Mouse (Mus musculus) frontal cortex, postnatal 14 days (tissue): ENCODE results near the gene Sphk2.
"Not testable (repeated sequence)": the region's sequence is repeated elsewhere in the genome, so short reads cannot be mapped to it uniquely, and the experiment has no call there.

ENCODE experiments used
- DNase-seq, 2 experiments: peaks; one replicate each; pipeline ENCODE4 v3.0.0; 2022; ENCODE audit warnings: low spot score in 2 of 2

The Sphk2 gene

DNA sequence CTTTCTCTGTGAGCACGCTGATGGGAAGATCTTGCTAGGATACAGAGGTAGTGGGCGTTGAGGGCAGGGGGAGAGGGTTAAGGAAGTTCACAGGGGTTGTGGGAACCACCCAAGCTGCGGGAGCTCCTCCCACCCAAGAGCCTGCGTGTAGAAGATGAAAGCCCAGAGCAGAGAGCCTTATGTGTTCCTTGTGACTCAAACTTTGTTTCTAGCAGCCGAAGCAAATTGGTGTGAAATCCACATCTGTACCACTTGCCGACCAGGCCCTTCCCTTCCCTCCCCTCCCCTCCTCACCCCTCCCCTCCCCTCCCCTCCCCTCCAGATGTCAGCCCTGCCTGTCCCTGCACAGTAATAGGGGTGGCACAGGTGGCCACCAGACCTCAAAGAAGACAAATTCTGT lies 22.7 kb downstream of the Sphk2 start:
- DNase-seq, result no peak

GRCm38 (mm10) chr7:45693921-45694591 lies 23.7 kb downstream of the Sphk2 start, which contains the start of gene Sec1:
Gene Sec1, minus strand, starts transcription at chr7:45694402.
- DNase-seq, result no peak

DNA sequence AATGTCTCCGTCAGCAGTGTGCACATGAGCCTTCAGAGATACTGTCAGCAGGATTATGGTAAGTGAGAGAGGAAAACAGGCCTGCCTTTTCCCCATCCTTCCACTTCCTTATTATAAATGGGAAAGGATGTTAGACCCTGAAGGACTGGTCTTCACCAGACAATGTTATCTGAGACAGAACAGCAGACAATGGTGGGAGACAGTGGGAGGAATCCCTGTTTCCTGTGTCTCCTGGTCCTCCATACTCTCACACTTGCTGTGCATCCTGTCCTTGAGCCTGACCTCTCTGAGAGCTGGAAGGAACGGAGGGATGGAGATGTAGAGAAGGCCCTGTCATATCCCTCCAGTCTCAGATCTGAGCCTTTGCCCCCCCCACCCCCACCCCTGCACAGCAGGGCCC lies 25.4 kb downstream of the Sphk2 start:
- DNase-seq, result no peak

- DNase-seq, result no peak
These were observed 28.0 kb downstream of the Sphk2 start for GRCm38 (mm10) chr7:45689800-45690199.

- DNase-seq, result no peak
These were observed 28.7 kb downstream of the Sphk2 start for GRCm38 (mm10) chr7:45689099-45689498.

DNA sequence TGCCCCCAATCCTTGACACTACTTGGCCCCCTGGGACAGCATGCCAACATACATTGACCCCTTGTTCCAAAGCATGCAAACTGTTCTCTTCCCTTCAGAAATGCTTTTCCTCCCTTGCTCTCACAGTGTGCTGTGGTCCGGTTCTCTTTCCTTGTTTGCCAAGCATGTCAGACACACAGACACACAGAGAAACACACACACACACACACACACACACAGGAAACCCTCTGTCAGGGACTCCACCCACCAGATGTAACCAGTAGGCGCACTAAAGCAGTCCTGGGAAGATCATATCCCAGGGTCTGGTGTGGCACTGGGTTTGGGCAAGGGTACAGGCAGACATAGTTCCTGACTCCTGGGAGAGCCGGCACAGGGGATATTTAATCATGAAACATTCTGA lies 31.0 kb downstream of the Sphk2 start:
- no peak for DNase-seq

GRCm38 (mm10) chr7:45685811-45686210 lies 32.0 kb downstream of the Sphk2 start:
- no peak for DNase-seq

GRCm38 (mm10) chr7:45683396-45684050 lies 34.3 kb downstream of the Sphk2 start, which contains the start of gene Ntn5:
Gene Ntn5, plus strand, starts transcription at chr7:45684022.
- no peak for DNase-seq

DNA sequence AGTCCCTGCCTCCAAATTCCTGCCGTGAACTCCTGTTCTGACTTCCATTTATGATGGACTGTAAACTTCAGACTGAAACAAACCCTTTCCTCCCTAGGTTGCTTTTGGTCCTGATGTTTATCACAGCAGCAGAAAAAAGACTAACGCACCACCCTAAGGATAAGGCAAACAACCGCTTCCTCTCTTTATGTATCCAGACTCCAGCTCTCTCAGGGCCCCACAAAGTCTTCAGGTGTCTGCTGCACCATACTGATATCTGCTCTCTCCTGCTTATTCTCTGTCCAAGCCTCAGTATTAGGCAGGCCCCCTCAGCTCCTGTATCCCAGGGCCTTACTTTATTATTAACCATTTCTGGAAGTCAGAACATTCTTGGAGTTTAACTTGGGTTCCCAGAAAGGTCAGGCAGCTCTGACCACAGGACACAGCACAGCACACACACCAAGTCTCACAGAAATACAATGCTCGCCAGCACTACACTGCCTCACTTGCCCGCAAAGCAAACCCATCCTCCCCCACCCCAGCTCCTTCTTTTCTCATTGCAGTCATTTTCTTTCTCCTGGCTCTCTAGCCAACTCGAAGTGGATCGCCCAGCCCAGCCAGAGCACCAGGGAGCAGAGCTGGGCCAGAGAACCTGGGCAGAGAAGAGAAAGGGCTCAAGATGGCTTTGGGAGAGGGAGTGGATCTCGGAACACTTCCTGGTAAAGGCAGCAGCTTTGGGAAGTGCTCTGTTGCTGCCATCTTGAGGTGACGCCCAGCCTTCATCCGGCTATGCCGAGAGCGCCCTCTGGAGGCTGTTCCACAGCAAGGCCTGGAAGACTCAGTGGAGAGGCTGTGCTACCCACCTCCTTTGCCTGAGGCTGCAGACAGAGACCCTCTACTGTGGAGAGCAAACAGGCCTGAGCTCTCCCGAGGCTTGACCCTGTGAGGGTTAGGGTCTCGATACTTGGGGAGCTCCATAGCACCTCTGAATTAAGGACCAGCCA lies 35.4 kb downstream of the Sphk2 start:
- peak; percentile 68 to 76 for DNase-seq

DNA sequence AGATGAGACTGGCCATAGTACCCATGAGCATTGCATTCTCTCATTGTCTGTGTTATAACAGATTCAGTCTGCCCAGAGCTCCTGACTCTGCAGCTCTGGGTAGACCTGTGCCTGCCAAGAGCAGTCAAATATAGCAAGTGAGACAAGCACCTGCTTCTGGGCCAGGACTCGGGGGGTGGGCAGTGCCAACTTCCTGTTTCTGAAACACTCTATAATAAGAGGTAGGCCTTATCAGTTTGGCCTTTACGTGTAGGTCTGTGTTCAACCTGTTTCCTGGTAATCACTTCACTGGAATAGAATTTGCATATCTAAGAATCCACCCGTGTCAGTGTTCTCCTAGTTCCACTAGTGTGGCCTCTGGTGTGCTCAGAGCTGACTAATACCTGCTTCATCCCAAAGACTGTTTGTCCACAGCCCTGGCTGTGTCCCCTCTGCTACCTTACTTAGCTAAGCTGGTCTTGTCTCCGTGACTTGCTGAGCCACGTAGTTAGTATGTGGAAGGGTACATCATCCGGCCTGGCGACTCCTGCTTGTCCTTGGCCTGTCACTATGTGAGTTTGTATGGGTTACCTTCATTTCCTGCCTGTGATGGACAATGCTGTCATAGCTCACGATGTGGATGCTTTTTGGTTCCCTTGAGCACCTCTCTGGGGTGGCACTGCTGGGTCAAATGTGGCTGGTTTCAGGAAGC lies 36.6 kb downstream of the Sphk2 start:
- DNase-seq, result no peak

GRCm38 (mm10) chr7:45679966-45680621 lies 37.7 kb downstream of the Sphk2 start:
- DNase-seq, result no peak

DNA sequence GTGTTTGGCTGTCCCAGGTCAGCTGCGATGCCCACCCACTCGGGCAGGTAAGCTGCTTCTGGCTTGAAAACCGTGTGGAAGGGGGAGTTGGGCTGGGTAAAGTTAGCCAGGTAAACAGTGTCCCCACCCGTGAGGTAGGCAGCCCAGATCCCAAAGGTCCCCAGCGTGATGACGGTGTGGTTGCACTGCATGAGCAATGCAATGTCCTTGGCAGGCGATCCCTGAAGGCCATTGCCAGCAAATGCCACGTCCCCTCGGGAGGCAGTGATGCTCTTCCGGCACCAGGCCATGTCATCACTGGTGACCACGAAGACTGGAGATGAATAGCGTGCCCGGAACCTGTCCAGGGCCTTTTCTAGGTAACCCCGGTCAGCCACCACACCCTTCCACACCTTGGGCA lies 39.3 kb downstream of the Sphk2 start:
- no peak for DNase-seq

DNA sequence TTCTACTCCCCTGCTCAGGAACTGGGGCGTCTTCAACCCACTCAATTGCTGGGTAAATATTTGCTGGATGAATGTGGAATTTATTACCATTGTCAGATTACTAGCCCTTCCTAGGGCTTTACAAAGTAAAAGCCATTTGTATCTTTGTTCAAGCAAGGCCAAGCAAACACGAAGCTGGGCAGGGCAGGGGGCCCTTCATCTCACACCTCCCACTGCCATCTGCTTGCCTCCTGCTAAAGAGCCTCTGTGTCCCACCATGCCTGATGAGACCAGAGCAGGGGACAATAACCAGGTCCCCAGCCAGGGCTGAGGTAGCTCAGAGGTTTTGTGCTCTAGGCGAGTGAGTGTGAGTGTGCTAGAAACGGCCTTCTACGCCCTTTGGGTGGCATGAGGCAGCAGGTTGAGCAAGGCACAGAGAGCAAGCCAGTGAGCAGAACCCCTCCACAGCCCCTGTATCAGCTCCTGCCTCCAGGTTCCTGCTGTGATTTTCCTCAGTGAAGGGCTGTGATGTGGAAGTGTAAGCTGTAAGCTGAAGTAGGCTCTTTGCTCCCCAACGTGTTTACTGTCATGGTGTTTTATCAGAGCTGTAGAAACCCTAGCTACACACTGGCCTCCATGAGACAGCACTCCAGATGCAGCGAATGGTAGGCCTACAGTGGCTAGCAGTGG lies 40.0 kb downstream of the Sphk2 start:
- DNase-seq, result no peak

- no peak for DNase-seq
These were observed 48.9 kb downstream of the Sphk2 start for GRCm38 (mm10) chr7:45668921-45669320.

DNA sequence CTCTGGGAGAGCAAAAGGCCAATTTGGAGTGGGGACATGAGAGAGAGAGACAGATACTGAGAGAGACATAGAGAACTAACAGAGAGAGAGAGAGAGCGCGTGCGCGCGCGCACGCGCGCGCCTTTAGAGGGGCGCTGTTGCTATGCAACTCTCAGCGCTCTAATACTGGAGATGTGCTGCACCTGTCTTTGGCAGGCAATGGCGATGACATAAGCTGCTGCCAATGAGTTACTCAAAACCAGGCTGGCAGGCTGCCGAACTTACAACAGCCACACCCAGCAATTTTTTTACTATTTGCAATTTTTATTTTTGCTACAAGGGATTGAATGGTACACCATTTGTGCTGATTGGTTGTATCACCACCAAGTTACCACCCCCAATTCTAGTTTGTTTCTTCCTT lies 50.0 kb downstream of the Sphk2 start:
- no peak for DNase-seq

DNA sequence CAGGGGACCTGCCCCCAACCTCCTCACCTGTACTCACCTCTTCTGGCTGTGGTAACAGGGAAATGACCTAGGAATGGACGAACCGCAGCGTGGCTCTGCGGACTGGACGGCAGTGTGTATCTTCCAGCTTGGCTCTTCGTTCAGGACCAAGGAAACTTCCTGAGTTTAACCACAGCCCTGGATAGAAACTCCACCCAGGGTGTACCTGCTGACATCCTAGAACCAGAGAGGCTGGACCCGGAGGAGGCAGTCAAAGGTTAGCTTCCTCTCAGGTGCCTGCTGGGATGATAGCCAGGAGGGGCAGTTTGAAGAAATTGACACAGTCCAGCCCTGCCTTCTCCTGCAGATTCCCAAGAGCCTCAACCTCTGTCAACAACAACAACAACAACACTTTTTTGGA lies 51.6 kb downstream of the Sphk2 start, which contains the start of gene Fut2:
Gene Fut2, minus strand, starts transcription at position 234 of the 400 bp plus-strand sequence.
- DNase-seq, result no peak

DNA sequence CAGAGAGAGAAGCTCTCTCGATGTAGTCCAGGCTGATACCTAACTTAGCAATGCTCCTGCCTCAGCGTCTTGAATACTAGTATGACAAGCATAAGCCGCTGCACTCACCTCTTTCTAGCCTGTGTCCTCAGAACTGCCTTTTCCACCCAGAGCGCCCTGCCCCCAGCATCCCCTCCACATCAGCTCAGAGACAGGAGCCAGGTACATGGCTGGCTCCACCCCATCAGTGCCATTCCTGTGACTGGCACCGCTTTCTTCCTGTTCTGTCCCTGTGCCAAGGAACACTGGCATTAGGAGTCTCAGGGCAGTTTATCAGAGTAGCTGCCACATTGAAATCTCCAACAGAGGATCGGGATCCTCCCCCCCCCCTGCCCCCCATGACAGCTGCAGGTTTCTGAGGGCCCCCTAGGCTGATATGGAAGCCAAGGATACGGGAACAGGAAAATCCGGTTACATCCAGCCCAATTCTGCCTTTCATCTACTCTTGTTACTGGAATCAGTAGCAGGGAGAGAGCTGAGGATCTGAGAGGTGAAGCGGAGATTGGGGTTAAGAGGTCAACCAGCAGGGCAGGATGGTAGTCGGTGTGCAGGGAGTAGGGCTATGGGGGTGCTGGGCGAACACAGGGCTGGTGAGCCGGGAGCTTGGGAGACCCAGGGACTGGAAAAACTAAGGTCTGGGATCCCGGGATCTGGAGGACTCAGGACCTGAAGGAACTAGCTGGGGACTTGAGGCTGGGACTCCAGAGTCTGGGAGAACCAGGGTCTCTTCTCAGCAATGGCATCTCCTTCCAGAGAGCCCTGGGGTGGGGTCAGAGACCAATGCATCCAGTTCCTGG lies 52.3 kb downstream of the Sphk2 start:
- DNase-seq, result no peak

DNA sequence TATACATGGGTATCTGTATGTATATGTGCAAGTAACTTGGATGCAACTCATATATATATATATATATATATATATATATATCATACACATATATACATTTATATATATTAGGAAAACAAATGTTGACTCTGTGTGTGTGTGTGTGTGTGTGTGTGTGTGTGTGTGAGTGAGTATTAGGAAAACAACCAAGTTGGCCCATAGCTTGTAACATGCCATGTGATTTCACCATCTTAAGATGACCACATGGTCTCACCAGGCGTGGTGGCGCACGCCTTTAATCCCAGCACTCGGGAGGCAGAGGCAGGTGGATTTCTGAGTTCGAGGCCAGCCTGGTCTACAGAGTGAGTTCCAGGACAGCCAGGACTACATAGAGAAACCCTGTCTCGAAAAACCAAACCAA lies 56.1 kb downstream of the Sphk2 start:
- not testable (repeated sequence) for DNase-seq

- DNase-seq, result no peak
These were observed 56.9 kb downstream of the Sphk2 start for GRCm38 (mm10) chr7:45660746-45661478.
